Mouse (Mus musculus) T-cell, adult 2 months (primary cell): ENCODE results near the gene Rbp3.

Source experiments
- DNase-seq: peaks from one replicate; pipeline ENCODE4 v3.0.0; 2022; ENCODE audit warnings: low spot score

Gene Rbp3

GRCm38 (mm10) chr14:33974752-33975151 is 20.9 kb downstream of the Rbp3 start:
- DNase-seq: no peak

- DNase-seq: no peak
Measured at GRCm38 (mm10) chr14:33977748-33978147, 23.9 kb downstream of the Rbp3 start.

DNA sequence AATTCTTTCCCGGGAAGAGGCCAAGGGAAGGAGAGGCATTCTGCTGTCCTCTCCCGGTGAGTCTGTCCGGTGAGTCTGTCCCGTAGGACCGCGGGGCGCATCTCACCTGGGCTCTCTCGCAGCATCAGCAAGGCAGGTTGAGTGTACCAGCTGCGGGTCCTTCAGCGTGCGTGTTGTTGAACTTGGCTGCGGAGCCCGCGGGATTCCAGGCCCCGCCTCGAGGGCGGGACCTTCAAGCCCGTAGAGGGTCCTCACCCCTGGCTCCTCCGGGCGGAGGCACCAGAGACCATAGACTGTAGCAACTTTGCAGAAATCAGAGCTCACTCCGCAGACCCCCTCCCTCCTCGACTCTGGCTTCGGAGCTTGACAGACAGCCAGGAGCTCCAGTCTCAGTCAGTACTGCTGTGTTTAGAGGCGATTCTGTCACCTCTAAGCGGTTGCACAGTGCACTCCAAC is 24.8 kb downstream of the Rbp3 start, which contains the start of gene Zfp488:
Gene Zfp488 (minus strand): TSS at position 161 of the 456 bp plus-strand sequence.
- no peak for DNase-seq

- no peak for DNase-seq
Measured at GRCm38 (mm10) chr14:33989201-33989600, 35.4 kb downstream of the Rbp3 start.

- no peak for DNase-seq
Measured at GRCm38 (mm10) chr14:33991971-33992370, 38.2 kb downstream of the Rbp3 start.

DNA sequence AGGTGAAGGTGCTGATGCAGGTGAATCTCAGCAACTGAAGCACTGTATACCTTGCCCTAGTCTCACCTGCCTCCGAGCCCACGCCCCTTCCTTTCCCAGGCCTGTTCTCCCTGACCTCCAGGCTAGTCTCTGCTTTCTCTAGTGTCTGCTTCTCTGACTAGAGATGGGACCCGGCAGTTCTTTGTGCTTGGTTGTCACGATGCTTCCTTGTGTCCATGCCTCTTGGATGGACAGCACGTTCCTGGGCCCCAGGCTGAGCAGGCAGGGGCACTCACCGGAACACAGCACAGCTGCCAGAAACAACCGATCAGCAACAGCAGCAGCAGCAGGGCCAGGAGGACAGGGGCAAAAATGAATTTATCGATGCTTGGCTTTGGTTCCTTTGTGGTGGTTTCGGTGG is 39.2 kb downstream of the Rbp3 start:
- DNase-seq: no peak

GRCm38 (mm10) chr14:33993521-33994289 is 39.9 kb downstream of the Rbp3 start:
- DNase-seq: no peak

DNA sequence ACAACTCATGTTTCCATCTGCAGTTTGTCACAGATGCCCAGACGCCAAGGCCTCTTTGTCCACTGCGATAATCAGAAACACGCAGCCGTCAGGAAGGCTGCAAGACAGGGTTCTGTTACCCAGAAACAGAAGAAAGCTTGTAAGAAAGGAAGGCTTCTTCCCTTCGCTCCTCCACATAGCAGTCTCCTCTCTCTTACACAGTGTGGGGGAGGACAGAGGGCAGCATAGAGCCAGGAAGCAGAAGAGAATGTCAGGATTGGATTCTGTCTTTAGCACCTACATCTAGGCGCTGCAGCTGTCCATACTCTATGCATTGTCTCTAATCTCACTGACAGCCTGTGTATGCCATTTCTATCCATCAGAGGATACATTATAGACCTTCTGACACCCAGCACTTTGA is 43.6 kb downstream of the Rbp3 start:
- no peak for DNase-seq

DNA sequence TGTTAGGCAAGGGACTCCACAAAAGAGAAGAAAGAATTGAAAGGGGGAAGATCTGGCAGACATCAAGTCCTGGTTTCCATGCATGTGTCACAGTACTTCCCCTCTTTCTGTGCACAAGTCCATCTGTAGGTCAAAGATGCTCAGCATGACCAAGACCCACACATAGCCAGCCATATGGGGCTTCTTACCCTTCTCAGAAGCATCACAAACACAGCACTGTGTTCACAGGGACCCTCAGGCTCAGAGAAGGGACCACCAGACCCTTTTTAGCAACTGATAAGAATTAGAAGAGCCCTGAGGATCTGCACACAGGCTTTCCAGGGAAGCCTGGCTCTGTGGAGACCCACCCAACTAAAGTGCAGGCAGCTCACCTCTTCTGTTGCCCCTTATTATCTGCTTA is 46.3 kb downstream of the Rbp3 start:
- no peak for DNase-seq

DNA sequence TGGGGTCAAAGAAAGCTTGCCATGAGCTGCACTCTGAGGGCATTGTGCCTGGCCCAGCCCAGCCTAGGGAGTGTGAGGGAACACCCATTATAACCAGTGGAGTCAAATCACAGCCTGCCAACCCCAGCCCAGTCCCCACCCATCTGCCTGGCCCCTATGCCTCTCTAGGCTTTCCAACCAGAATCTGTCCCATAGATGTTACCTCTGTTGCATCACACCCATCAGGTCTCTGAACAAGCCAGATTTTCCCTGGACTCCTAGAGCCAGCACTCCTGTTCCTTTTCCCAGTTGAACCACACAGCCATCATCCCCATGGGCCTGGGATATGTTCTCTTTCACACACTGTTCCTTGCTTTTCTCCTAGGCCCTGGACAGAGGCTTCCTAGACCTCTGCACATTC is 47.6 kb downstream of the Rbp3 start:
- DNase-seq: no peak

DNA sequence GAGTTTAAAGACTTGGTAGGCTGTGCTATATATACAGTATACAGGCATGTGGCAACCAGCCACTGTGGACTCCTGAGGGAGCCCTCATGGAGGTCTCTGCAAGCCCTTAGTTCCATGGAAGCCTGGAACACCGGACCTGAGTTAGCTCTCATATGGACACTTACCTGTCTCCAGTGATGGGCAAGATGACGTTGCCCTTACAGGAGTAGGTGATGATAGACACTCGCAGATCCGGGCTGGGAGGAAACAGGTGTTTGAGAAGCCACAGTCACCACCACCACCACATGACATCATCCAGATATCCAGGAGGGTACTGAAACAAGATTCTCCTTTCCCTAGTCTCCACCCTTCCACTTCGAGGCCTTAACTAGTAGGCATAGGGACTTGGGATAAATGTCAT is 48.6 kb downstream of the Rbp3 start:
- DNase-seq: no peak
